Mouse (Mus musculus) erythroblast, embryonic 14.5 days (primary cell): Measurements from ENCODE around the gene Spin1. TPM values are rescaled to one million over a fixed set of nuclear protein-coding genes. Genes with fewer than 3 reads are reported as not detected.

Source experiments
- H3K27me3 ChIP-seq: 2 replicates; pipeline ENCODE4 v1.6.1; 2012; ENCODE audit warnings: inconsistent platforms; ENCODE audit not compliant: control insufficient read depth
- H3K36me3 ChIP-seq: 2 replicates; pipeline ENCODE4 v1.6.1; 2012; ENCODE audit warnings: mild to moderate bottlenecking, inconsistent platforms; ENCODE audit not compliant: control insufficient read depth
- H3K4me1 ChIP-seq: 2 replicates; pipeline ENCODE4 v1.6.1; 2012; ENCODE audit warnings: inconsistent platforms; ENCODE audit not compliant: control insufficient read depth
- H3K4me3 ChIP-seq: replicated peaks from 2 replicates; pipeline ENCODE3; 2012; ENCODE audit warnings: moderate library complexity, mild to moderate bottlenecking, inconsistent platforms
- H3K9me3 ChIP-seq: 2 replicates; pipeline ENCODE4 v1.6.1; 2012; ENCODE audit warnings: low read length, inconsistent platforms, mixed read lengths; ENCODE audit not compliant: control insufficient read depth
- GATA1 ChIP-seq: IDR thresholded peaks from 2 replicates; pipeline ENCODE4 v1.6.1; 2012; ENCODE audit warnings: low read length, inconsistent platforms, mixed read lengths
- TAL1 ChIP-seq: IDR thresholded peaks from 3 replicates; pipeline ENCODE4 v1.6.1; 2012; ENCODE audit warnings: low read length, inconsistent platforms, mixed read lengths
- polyA plus RNA-seq: library from polyadenylated mRNA; stranded (reverse); fragments of >175 nt; gene quantifications from 2 replicates; pipeline ENCODE4 v1.2.3, GENCODE M21; 2012

Gene Spin1
- polyA plus RNA-seq, 1 experiment, result 0.07 TPM

DNA sequence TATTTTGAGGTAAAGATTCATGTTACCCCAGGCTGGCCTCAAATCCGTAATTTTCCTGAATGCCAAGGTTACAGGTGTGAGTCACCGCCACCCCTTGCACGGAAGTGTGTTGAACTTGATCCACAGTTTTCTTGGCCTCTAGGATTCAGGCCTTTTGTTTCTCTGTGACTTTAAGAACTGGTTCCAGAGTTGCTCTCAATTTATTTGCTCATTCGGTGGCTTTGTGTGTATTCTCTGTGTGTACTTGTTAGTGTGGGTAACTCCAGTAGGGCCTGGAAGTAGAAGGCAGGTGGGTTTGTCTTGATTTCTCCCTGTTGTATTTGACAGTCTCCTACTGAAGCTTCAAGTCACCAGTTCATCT is 53.0 kb downstream of the Spin1 start:
- Histone ChIP-seq H3K9me3 (no peaks in the 10 kb centered on the region), H3K27me3 (no peaks in the 10 kb centered on the region), H3K4me3 (no peak overlapping the region), H3K4me1 (no peaks in the 10 kb centered on the region), H3K36me3 (peaks cover 9% of the 10 kb centered on the region)
- TF ChIP-seq GATA1 (no peak), TAL1 (no peak)

DNA sequence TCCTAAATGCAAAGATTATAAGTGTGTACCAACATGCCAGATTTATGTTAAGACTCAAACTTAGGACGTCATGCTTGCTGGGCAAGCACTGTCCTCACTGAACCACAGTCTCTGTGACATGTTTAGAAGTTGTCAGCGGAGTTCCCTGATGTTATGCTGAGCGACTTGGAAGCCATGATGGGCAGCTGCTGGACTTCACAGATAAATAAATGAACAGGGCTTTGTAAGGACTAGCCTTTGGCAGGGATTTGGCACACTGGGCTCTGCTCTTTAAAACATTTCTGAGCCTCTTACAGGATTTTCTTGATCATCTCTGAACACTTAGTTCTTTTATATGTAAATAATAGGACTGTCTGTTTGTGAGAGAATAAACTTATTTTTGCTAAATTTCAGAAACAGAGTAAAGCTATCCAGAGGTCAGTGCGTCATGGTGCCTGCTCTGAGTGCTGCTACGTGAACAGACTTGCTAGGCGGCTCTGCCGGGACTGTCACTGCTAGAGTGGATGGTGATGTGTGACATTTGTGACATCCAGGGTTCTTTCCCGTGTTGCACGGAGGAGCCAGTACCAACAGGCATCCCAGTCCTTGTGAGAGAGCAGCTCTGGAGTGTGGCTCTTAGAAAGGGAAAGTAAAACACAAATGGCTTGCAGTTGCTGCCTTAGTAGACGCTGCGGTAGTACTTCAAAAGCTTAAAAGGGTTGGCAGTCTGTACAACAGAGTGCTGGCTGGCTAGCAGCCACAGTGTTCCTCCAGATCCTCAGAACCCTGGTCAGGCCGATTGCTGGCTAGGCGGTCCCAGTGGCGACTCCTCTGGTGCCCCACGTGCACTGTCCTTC is 54.7 kb downstream of the Spin1 start:
- peaks cover 4% of the 10 kb centered on the region; the same call in 1 of the 2 replicates for H3K36me3 ChIP-seq
- no peak overlapping the region for H3K4me3 ChIP-seq
- H3K4me1 ChIP-seq, result no peaks in the 10 kb centered on the region
- H3K9me3 ChIP-seq, result no peaks in the 10 kb centered on the region
- TF ChIP-seq TAL1 (no peak), GATA1 (no peak)
- no peaks in the 10 kb centered on the region for H3K27me3 ChIP-seq

DNA sequence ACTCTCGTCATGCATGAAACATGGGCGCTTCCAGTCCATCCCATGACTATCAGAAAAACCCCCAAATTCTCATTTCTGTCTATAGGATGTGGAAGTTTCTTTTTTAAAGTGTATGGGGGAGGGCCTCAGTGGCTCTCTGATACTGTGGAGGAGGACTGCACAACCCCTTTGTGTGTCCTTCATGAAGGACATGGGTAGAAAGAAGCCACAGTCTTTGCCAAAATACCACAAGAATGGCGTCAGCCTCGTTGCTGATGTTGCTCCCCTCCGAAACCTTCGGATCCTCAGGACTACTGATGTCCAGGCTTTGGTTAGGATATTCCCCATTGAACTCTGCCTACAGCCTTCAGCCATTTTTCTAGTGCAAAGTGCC is 55.3 kb downstream of the Spin1 start:
- Histone ChIP-seq H3K36me3 (peaks cover 3% of the 10 kb centered on the region; the same call in 1 of the 2 replicates), H3K4me1 (no peaks in the 10 kb centered on the region), H3K9me3 (no peaks in the 10 kb centered on the region), H3K4me3 (no peak overlapping the region), H3K27me3 (no peaks in the 10 kb centered on the region)
- TF ChIP-seq GATA1, result no peak
- no peak for TF ChIP-seq TAL1

DNA sequence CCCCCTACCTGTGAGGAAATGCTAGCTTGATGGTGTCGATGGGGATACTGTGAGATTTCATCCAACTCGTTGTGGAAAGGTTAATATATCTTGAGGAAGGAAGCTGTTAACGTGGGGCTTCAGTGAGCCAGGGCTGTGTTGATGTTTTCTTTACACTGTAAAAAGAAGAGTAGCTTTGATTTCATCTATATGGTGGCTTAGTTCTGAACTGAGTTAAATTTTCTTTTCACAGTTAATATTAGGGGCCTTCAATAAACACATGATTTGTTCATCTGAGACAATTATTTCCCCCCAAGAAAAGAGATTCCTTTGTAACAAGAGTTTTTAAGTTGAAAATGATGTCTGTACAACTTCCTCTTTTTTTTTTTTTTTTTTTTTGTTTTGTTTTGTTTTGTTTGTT is 56.6 kb downstream of the Spin1 start:
- Histone ChIP-seq H3K4me1 (no peaks in the 10 kb centered on the region), H3K4me3 (no peak overlapping the region), H3K27me3 (no peaks in the 10 kb centered on the region), H3K36me3 (peaks cover 3% of the 10 kb centered on the region; the same call in 1 of the 2 replicates), H3K9me3 (no peaks in the 10 kb centered on the region; the same call in 1 of the 2 replicates)
- TF ChIP-seq TAL1 (no peak), GATA1 (no peak)

DNA sequence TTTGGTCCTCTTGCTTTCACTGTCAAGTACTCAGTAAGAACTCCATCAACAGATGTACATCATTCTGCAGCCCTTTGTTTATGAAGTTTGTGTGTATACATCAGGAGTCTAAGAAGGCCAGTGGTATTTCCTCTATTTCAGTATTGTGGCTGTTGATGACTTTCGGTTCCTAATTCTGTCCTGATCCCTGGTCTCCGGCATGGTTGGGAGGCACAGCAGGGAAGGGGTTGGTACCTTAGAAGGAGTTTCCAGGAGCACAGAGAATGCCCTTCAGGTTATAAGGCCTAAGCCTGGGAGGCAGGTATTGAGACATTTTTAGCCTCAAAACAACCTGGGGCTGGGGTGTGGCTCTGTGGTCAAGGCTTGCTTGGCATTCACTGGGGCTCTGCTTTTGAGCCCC is 61.0 kb downstream of the Spin1 start:
- TF ChIP-seq GATA1 (no peak), TAL1 (no peak)
- no peaks in the 10 kb centered on the region; the same call in 1 of the 2 replicates for H3K36me3 ChIP-seq
- H3K27me3 ChIP-seq, result no peaks in the 10 kb centered on the region
- H3K4me1 ChIP-seq, result no peaks in the 10 kb centered on the region
- no peaks in the 10 kb centered on the region; the same call in 1 of the 2 replicates for H3K9me3 ChIP-seq
- H3K4me3 ChIP-seq, result no peak overlapping the region

DNA sequence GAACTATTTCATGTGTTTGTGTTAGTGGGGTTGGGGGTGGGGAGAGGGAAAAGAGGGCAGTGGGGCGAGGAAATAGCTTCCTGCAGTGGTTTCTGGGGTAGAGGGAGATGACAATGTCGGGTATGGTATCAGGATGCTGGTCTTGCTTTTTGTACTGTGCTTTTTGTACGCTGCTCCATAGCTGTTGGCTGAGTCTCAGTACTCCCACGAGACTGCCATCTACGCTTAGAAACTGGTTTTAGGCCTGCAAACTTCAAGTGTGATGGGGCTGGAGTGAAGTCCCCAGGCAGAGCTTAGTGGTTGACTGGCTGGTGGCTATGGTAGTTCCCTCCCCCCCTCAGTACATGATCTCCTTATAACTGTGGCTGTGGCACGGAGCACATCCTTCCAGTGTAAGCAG is 61.6 kb downstream of the Spin1 start:
- H3K36me3 ChIP-seq, result no peaks in the 10 kb centered on the region; the same call in 1 of the 2 replicates
- H3K4me3 ChIP-seq, result no peak overlapping the region
- H3K4me1 ChIP-seq, result no peaks in the 10 kb centered on the region
- no peaks in the 10 kb centered on the region; the same call in 1 of the 2 replicates for H3K9me3 ChIP-seq
- no peaks in the 10 kb centered on the region for H3K27me3 ChIP-seq
- TF ChIP-seq TAL1 (no peak), GATA1 (no peak)

DNA sequence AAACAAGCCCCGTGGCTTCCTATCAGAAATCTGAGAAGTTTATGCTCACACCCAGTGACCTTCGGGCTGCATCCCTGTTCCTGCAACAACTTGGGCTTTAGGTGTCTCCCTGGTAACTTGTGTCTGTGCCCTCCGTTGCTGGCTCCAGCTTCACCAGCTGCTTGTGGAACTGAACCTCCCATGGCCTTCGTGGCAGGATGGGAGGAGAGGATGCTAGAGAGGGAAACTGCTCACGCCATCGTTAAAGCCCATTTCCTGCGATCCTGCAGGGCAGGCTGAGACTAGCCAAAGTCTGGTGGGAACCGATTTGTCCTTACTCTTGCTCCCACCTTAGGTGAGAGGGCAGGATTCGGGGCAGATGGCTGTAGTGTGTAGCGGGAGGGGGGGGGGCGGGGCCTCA is 66.0 kb downstream of the Spin1 start:
- TF ChIP-seq GATA1 (no peak), TAL1 (no peak)
- Histone ChIP-seq H3K4me3 (no peak overlapping the region), H3K9me3 (no peaks in the 10 kb centered on the region; the same call in 1 of the 2 replicates), H3K27me3 (peaks cover 27% of the 10 kb centered on the region), H3K36me3 (no peaks in the 10 kb centered on the region), H3K4me1 (peaks cover 8% of the 10 kb centered on the region)

DNA sequence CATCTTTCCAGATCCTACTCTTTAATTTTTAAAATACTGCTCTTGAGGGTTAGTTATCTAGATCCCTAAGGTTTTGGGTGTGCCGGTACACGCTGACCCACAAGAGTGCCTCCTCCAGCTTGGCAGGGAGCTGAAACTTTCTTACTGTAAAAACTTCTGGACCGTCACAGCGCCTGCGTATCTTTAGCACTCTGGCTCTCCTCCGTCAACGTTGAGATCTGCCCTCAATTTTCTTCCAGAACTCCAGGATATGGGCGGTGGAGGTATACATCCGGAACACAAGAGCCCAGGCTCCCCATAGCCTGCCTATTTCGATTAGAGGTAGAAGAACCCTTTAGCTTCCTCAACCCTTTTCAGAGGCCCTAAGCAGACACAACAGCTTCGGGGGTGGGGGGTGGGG is 69.5 kb downstream of the Spin1 start:
- Histone ChIP-seq H3K4me1 (peaks cover 8% of the 10 kb centered on the region), H3K36me3 (no peaks in the 10 kb centered on the region), H3K27me3 (peaks cover 38% of the 10 kb centered on the region), H3K4me3 (no peak overlapping the region), H3K9me3 (no peaks in the 10 kb centered on the region)
- TF ChIP-seq GATA1, result no peak

DNA sequence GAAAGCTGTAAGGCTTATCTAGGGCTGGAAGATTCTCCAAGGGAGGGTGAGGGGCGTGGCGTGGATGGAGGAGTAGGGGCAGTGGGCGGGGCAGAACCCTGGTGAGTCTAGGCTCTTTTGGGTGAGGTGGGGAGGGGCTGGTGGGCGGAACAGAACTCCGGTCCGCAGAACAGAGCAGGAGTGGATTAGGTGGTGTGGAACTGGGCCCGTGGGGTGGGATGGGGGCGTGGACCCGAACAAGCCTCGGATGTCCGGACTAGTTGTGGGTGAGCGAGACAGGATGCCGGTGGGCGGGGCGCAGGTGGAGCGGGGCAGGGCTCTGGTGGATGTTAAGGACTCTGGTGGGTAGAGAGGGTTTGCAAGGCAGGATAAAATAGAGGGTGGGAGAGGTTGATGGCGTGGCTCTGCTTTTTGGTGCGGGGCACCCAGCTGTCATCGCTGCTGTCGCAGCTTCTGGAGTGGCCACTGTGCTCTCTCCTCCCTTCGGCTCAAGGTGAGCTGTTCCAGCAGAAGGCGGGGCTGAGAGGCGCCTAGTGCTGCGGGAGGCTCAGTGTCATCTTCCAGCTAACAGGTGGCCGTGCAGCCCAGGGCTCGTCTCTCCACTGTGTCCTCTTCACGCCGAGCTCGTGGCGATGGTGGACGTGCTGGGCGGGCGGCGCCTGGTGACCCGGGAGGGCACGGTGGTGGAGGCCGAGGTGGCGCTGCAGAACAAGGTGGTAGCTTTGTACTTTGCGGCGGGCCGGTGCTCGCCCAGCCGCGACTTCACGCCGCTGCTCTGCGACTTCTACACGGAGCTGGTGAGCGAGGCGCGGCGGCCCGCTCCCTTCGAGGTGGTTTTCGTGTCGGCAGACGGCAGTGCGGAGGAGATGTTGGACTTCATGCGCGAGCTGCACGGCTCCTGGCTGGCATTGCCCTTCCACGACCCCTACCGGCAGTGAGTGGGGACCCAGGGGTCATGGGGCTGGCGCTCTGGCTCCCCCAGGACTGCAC is 70.3 kb downstream of the Spin1 start, which contains the start of gene Nxnl2:
Nxnl2 (plus strand) TSS at position 332 of the 990 bp plus-strand sequence.
- no peaks in the 10 kb centered on the region for H3K36me3 ChIP-seq
- no peaks in the 10 kb centered on the region for H3K9me3 ChIP-seq
- TF ChIP-seq GATA1 (no peak), TAL1 (no peak)
- peaks cover 38% of the 10 kb centered on the region for H3K27me3 ChIP-seq
- H3K4me1 ChIP-seq, result peaks cover 8% of the 10 kb centered on the region
- peak within 1 kb of the TSS; percentile 32 for H3K4me3 ChIP-seq
